Mouse (Mus musculus): ENCODE measurements at regions not wholly inside any gene's neighbourhood (a gene's known extent, or its start where the extent isn't known, plus 50 kb on each side); places are given as distances from the start of the nearest gene placed in this dataset.

GRCm38 (mm10) chr12:64273730-64274129, 200.8 kb downstream of the Fscb start:
- intact Hi-C loops (cut with DNase I) = no loop called here
- no peak for DNase-seq (ENCODE audit: extremely low spot score in 1 of 2, low spot score in 2 of 2)

- no peak for DNase-seq (ENCODE audit: extremely low spot score in 1 of 2, low spot score in 2 of 2)
- intact Hi-C loops (cut with DNase I) = no loop called here
These were observed 208.4 kb downstream of the Fscb start for GRCm38 (mm10) chr12:64266130-64266529.

GRCm38 (mm10) chr12:64255016-64255415, 219.5 kb downstream of the Fscb start:
- DNase-seq (ENCODE audit: extremely low spot score in 1 of 2, low spot score in 2 of 2) = no peak
- intact Hi-C loops (cut with DNase I) = no loop called here

- intact Hi-C loops (cut with DNase I) = no loop called here
- no peak for DNase-seq (ENCODE audit: extremely low spot score in 1 of 2, low spot score in 2 of 2)
These were observed 224.5 kb downstream of the Fscb start for GRCm38 (mm10) chr12:64249974-64250373.

- DNase-seq (ENCODE audit: extremely low spot score in 1 of 2, low spot score in 2 of 2) = peak in 1 of 2 experiments; percentile 20
- intact Hi-C loops (cut with DNase I) = no loop called here
These were observed 244.9 kb downstream of the Fscb start for GRCm38 (mm10) chr12:64229510-64230078.

GRCm38 (mm10) chr12:64216409-64216808, 258.1 kb downstream of the Fscb start:
- DNase-seq (ENCODE audit: extremely low spot score in 1 of 2, low spot score in 2 of 2) = no peak
- intact Hi-C loops (cut with DNase I) = no loop called here

GRCm38 (mm10) chr12:64198385-64198784, 276.1 kb downstream of the Fscb start:
- intact Hi-C loops (cut with DNase I) = no loop called here
- DNase-seq (ENCODE audit: extremely low spot score in 1 of 2, low spot score in 2 of 2) = no peak
